In the genomic region with DNA sequence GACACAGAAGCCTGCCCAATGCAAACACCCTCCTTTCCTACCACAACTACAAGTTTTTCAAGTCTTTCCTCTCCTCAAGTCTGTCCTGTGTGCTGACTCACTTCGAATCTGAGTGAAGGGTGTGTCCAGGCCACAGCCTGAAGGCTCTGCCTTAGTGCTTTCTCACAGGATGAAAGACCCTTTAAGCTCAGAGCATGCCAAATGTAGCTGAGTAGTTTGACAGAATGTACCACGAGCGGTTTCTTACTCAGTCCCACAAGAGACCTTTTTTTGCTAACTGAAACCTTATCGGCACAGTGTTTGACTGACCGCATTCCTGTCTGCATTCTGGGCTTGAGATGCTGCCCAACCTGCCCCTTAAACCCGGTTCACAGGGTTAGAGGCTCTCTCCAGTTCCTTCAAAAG, we compare ENCODE assay signal across 11 mouse cellular contexts.
DNase-seq lines count a peak whose midpoint lies in the region; ATAC-seq lines count a peak whose summit lies in the region.
"Had no signal": no experiment of that assay in that cellular context is flagged by ENCODE, and none has a peak within 500 bp of the region (broad histone marks: within the 10 kb centered on the region; RNA-seq: fewer than 3 reads in every experiment).

No protein-coding gene starts in this region.

- peaks cover 14% of the 10 kb centered on the region for H3K4me1 ChIP-seq in heart, embryonic 10.5 days
- H3K4me1 ChIP-seq in embryonic facial prominence, embryonic 10.5 days = peaks cover 4% of the 10 kb centered on the region; the same call in 1 of the 2 replicates
- H3K4me1 ChIP-seq in intestine, embryonic 15.5 days (replicated peaks) = peaks cover 9% of the 10 kb centered on the region

- H3K36me3 ChIP-seq in heart, embryonic 10.5 days = no peaks in the 10 kb centered on the region
- no peaks in the 10 kb centered on the region for H3K36me3 ChIP-seq in embryonic facial prominence, embryonic 10.5 days (replicated peaks)
- H3K36me3 ChIP-seq in intestine, embryonic 15.5 days = no peaks in the 10 kb centered on the region
- H3K36me3 ChIP-seq: liver, embryonic 13.5 days had no signal

- H3K27ac ChIP-seq in heart, embryonic 10.5 days = 0 out of 2 replicates have a peak overlapping the region, but pooled peaks have one; percentile 22
- H3K27ac ChIP-seq in embryonic facial prominence, embryonic 10.5 days (replicated peaks) = no peak overlapping the region
- H3K27ac ChIP-seq in intestine, embryonic 15.5 days = no peak overlapping the region
- H3K27ac ChIP-seq: liver, embryonic 13.5 days had no signal

- intact Hi-C loops in gastrocnemius, postnatal 36 days (cut with DNase I) = no loop called here

- no peak overlapping the region for H3K4me2 ChIP-seq in intestine, embryonic 15.5 days (replicated peaks)
- H3K4me2 ChIP-seq: liver, embryonic 13.5 days had no signal

- H3K9me3 ChIP-seq in heart, embryonic 10.5 days = no peaks in the 10 kb centered on the region
- no peaks in the 10 kb centered on the region for H3K9me3 ChIP-seq in embryonic facial prominence, embryonic 10.5 days
- no peaks in the 10 kb centered on the region for H3K9me3 ChIP-seq in intestine, embryonic 15.5 days
- H3K9me3 ChIP-seq: liver, embryonic 13.5 days had no signal

- no peak overlapping the region for H3K9ac ChIP-seq in intestine, embryonic 15.5 days
- H3K9ac ChIP-seq: liver, embryonic 13.5 days had no signal

- H3K27me3 ChIP-seq in heart, embryonic 10.5 days (ENCODE audit: insufficient read depth, poor library complexity, severe bottlenecking) = no peaks in the 10 kb centered on the region
- H3K27me3 ChIP-seq in embryonic facial prominence, embryonic 10.5 days (replicated peaks; ENCODE audit: low read depth, poor library complexity, severe bottlenecking) = no peaks in the 10 kb centered on the region
- H3K27me3 ChIP-seq in intestine, embryonic 15.5 days (replicated peaks) = no peaks in the 10 kb centered on the region
- H3K27me3 ChIP-seq: liver, embryonic 13.5 days had no signal

- no peak for DNase-seq in heart, embryonic 10.5 days (ENCODE audit: low spot score)
- DNase-seq in heart, postnatal 4 days = no peak
- DNase-seq in embryonic facial prominence, embryonic 10.5 days (ENCODE audit: low spot score) = peak; percentile 17
- DNase-seq in gastrocnemius, adult 8-10 months (ENCODE audit: low spot score in 2 of 2) = no peak
- no peak for DNase-seq in gastrocnemius, postnatal 36 days
- DNase-seq in testis, postnatal 10 days (ENCODE audit: low spot score) = no peak
- DNase-seq: adrenal gland, postnatal 10 days; cerebellum, postnatal 10 days; liver, embryonic 13.5 days had no signal

- ATAC-seq in intestine, embryonic 15.5 days = peak; percentile 87
- ATAC-seq in monocyte, adult 5-6 weeks (replicated peaks; ENCODE audit: insufficient number of reproducible peaks, low FRiP score, low TSS enrichment, poor library complexity, severe bottlenecking) = peak; percentile 79

- H3K4me3 ChIP-seq in heart, embryonic 10.5 days = no peak overlapping the region
- no peak overlapping the region for H3K4me3 ChIP-seq in embryonic facial prominence, embryonic 10.5 days
- H3K4me3 ChIP-seq in intestine, embryonic 15.5 days (replicated peaks) = no peak overlapping the region
- H3K4me3 ChIP-seq: liver, embryonic 13.5 days had no signal

- 39% methylated on average over 6 of the region's 6 CpGs for WGBS in heart, embryonic 10.5 days
- WGBS in embryonic facial prominence, embryonic 10.5 days = 72% methylated on average over 6 of the region's 6 CpGs
- 48% methylated on average over 6 of the region's 6 CpGs for WGBS in intestine, embryonic 15.5 days
